Mouse (Mus musculus) midbrain, embryonic 10.5 days (tissue): ENCODE data around the gene 4930438A08Rik. TPM values are rescaled to one million over a fixed set of nuclear protein-coding genes. Genes with fewer than 3 reads are reported as not detected.

ENCODE experiments used
- DNase-seq: peaks from one replicate; pipeline ENCODE4 v3.0.0-alpha.2; 2017; ENCODE audit warnings: low spot score
- H3K27ac ChIP-seq: fragments of 300-500 bp; sonication (generic); replicated peaks from 2 replicates; pipeline ENCODE4 v1.5.1; 2016; ENCODE audit warnings: mild to moderate bottlenecking
- H3K27me3 ChIP-seq: fragments of 300-500 bp; sonication (generic); 2 replicates; pipeline ENCODE4 v1.6.1; 2016; ENCODE audit warnings: low read depth, mild to moderate bottlenecking; ENCODE audit not compliant: poor library complexity, severe bottlenecking
- H3K36me3 ChIP-seq: fragments of 300-500 bp; sonication (generic); 2 replicates; pipeline ENCODE4 v1.6.1; 2016; ENCODE audit warnings: mild to moderate bottlenecking, moderate library complexity
- H3K4me1 ChIP-seq: fragments of 300-500 bp; sonication (generic); 2 replicates; pipeline ENCODE4 v1.6.1; 2016
- H3K4me3 ChIP-seq: fragments of 300-500 bp; sonication (generic); 2 replicates; pipeline ENCODE4 v1.5.1; 2016; ENCODE audit warnings: mild to moderate bottlenecking, moderate library complexity
- H3K9me3 ChIP-seq: fragments of 300-500 bp; sonication (generic); replicated peaks from 2 replicates; pipeline ENCODE4 v1.6.1; 2016; ENCODE audit warnings: mild to moderate bottlenecking
- WGBS: fragments of 180-500 bp; shearing (Covaris S2); methylation state at CpG from one replicate; pipeline ENCODE4 v1.1.7; 2016; 5-methylcytosine and 5-hydroxymethylcytosine counted together
- polyA plus RNA-seq: library from polyadenylated mRNA; unstranded; fragments of >200 nt; fragmentation: Nextera tagmentation; extraction: Ambion mirVana; gene quantifications from 2 replicates; pipeline ENCODE4 v1.2.1, GENCODE M21; 2016

Gene 4930438A08Rik
- polyA plus RNA-seq, 1 experiment from 2014 or later = not detected

GRCm38 (mm10) chr11:58334746-58335145 is 60.1 kb downstream of the 4930438A08Rik start:
- H3K4me1 ChIP-seq = peaks cover 22% of the 10 kb centered on the region
- no peak overlapping the region for H3K27ac ChIP-seq
- no peaks in the 10 kb centered on the region for H3K27me3 ChIP-seq
- WGBS = 85% methylated on average over 3 of the region's 3 CpGs
- DNase-seq = no peak
- H3K4me3 ChIP-seq = no peak overlapping the region
- no peaks in the 10 kb centered on the region for H3K9me3 ChIP-seq
- H3K36me3 ChIP-seq = peaks cover 75% of the 10 kb centered on the region

Other genes with a start within 250 kb of the 4930438A08Rik start
- not detected in 2 replicates for gene Gm12248, start 181.7 kb upstream of the 4930438A08Rik start, polyA plus RNA-seq
- 103 and 112 TPM in 2 replicates for gene Cnot8, start 170.6 kb upstream of the 4930438A08Rik start, polyA plus RNA-seq
- gene Gemin5, start 106.3 kb upstream of the 4930438A08Rik start, polyA plus RNA-seq = 27.1 and 31.4 TPM in 2 replicates
- 141 and 142 TPM in 2 replicates for gene Mrpl22, start 103.1 kb upstream of the 4930438A08Rik start, polyA plus RNA-seq
- 1.0 and 2.0 TPM in 2 replicates for gene Igtp, start 75.2 kb upstream of the 4930438A08Rik start, polyA plus RNA-seq
- 0.56 and 0.57 TPM in 2 replicates for gene Irgm2, start 75.2 kb upstream of the 4930438A08Rik start, polyA plus RNA-seq
- 25.9 and 26.8 TPM in 2 replicates for gene Zfp692, start 32.3 kb downstream of the 4930438A08Rik start, polyA plus RNA-seq
- gene Zfp672, start 55.5 kb downstream of the 4930438A08Rik start, polyA plus RNA-seq = 25.1 and 29.2 TPM in 2 replicates
- gene Sh3bp5l, start 55.9 kb downstream of the 4930438A08Rik start, polyA plus RNA-seq = 46.3 and 53.4 TPM in 2 replicates
- gene Lypd8, start 104.2 kb downstream of the 4930438A08Rik start, polyA plus RNA-seq = not detected in 2 replicates
- gene 1810065E05Rik, start 146.3 kb downstream of the 4930438A08Rik start, polyA plus RNA-seq = not detected in 2 replicates
- not detected in 2 replicates for gene Gm12253, start 157.8 kb downstream of the 4930438A08Rik start, polyA plus RNA-seq
- gene Lypd9, start 178.1 kb downstream of the 4930438A08Rik start, polyA plus RNA-seq = not detected in 2 replicates
- not detected in 2 replicates for gene Olfr30, start 187.5 kb downstream of the 4930438A08Rik start, polyA plus RNA-seq
- gene Olfr332, start 217.8 kb downstream of the 4930438A08Rik start, polyA plus RNA-seq = not detected in 2 replicates
- gene Olfr331, start 227.8 kb downstream of the 4930438A08Rik start, polyA plus RNA-seq = not detected in 2 replicates